Mouse (Mus musculus): Measurements from ENCODE around the gene Eif5. TPM values are rescaled to one million over a fixed set of nuclear protein-coding genes. Genes with fewer than 3 reads are reported as not detected.
A peak's percentile ranks its signal among the peaks of the same experiment; 100 is the strongest.

The Eif5 gene
- polyA plus RNA-seq, 1 experiment: 57.6 TPM

DNA sequence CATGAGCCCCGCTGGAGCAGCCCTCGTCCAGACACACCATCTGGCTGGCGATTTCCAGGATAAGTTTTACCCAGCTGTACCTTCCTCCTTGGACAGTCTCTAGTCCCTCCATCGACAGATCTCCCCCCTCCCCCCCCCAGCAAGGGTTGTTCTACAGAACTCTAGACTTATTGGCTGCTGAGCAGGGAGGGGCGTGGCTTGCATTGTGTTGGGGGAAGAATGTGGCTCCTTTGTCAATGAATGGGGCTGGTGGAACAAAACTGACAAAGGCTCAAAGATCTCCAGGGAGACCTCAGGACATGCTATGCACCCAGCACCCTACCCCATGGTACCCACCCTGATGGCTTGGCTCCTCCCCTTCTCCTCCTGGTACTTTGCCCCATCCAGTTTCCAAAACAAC, 37.1 kb upstream of the Eif5 start:
- no peaks in the 10 kb centered on the region for H3K79me2 ChIP-seq (ENCODE audit: control insufficient read depth, insufficient read depth)
- no peak overlapping the region for H3ac ChIP-seq (ENCODE audit: control insufficient read depth, insufficient read length)
- no peak overlapping the region for H3K4me3 ChIP-seq
- no peak overlapping the region for H3K4me2 ChIP-seq (ENCODE audit: low read depth)
- H3K27me3 ChIP-seq (ENCODE audit: control insufficient read depth, insufficient read depth, insufficient read length): peaks cover 5% of the 10 kb centered on the region
- no peak for TF ChIP-seq E2F4 (IDR thresholded peaks at IDR 0.05; ENCODE audit: insufficient read depth)
- no peak for TF ChIP-seq CEBPB (IDR thresholded peaks at IDR 0.05; ENCODE audit: insufficient read depth, poor library complexity, severe bottlenecking)
- TF ChIP-seq USF1 (IDR thresholded peaks at IDR 0.05; ENCODE audit: low read depth): no peak
- no peak for TF ChIP-seq MYOD1 (IDR thresholded peaks at IDR 0.05; ENCODE audit: control insufficient read depth in 1 of 3, insufficient read length in 2 of 3, low read depth in 2 of 3)
- TF ChIP-seq REST (IDR thresholded peaks at IDR 0.05; ENCODE audit: insufficient read depth, insufficient read length): no peak
- TF ChIP-seq POLR2AphosphoS2 (IDR thresholded peaks at IDR 0.05; ENCODE audit: insufficient read length, low read depth): no peak
- no peak for TF ChIP-seq MYOG (IDR thresholded peaks at IDR 0.05; ENCODE audit: control insufficient read depth in 1 of 3, insufficient read depth in 1 of 3, insufficient read length in 2 of 3, low read depth in 2 of 3)
- no peak for TF ChIP-seq MAX (IDR thresholded peaks at IDR 0.05; ENCODE audit: low read depth)
- TF ChIP-seq POLR2A (IDR thresholded peaks at IDR 0.05; ENCODE audit: insufficient read length, low read depth): no peak
- TF ChIP-seq TCF12 (IDR thresholded peaks at IDR 0.05; ENCODE audit: insufficient read depth, poor library complexity, severe bottlenecking): no peak
- no peak for TF ChIP-seq TCF3 (IDR thresholded peaks at IDR 0.05; ENCODE audit: insufficient read length, low read depth)
- TF ChIP-seq SRF (IDR thresholded peaks at IDR 0.05; ENCODE audit: control insufficient read depth, insufficient read length, low read depth): no peak
- no peaks in the 10 kb centered on the region for H3K36me3 ChIP-seq (ENCODE audit: control insufficient read depth, insufficient read depth)

- Histone ChIP-seq H3K36me3 (ENCODE audit: control insufficient read depth, insufficient read depth) (no peaks in the 10 kb centered on the region), H3K4me3 (no peak overlapping the region), H3K27me3 (ENCODE audit: control insufficient read depth, insufficient read depth, insufficient read length) (peaks cover 5% of the 10 kb centered on the region), H3ac (ENCODE audit: control insufficient read depth, insufficient read length) (no peak overlapping the region), H3K79me2 (ENCODE audit: control insufficient read depth, insufficient read depth) (no peaks in the 10 kb centered on the region), H3K4me2 (ENCODE audit: low read depth) (no peak overlapping the region)
- TF ChIP-seq TCF12 (IDR thresholded peaks at IDR 0.05; ENCODE audit: insufficient read depth, poor library complexity, severe bottlenecking): no peak
- no peak for TF ChIP-seq MYOD1 (IDR thresholded peaks at IDR 0.05; ENCODE audit: control insufficient read depth in 1 of 3, insufficient read length in 2 of 3, low read depth in 2 of 3)
- TF ChIP-seq USF1 (IDR thresholded peaks at IDR 0.05; ENCODE audit: low read depth): no peak
- no peak for TF ChIP-seq E2F4 (IDR thresholded peaks at IDR 0.05; ENCODE audit: insufficient read depth)
- no peak for TF ChIP-seq CEBPB (IDR thresholded peaks at IDR 0.05; ENCODE audit: insufficient read depth, poor library complexity, severe bottlenecking)
- TF ChIP-seq MAX (IDR thresholded peaks at IDR 0.05; ENCODE audit: low read depth): no peak
- no peak for TF ChIP-seq TCF3 (IDR thresholded peaks at IDR 0.05; ENCODE audit: insufficient read length, low read depth)
- TF ChIP-seq MYOG (IDR thresholded peaks at IDR 0.05; ENCODE audit: control insufficient read depth in 1 of 3, insufficient read depth in 1 of 3, insufficient read length in 2 of 3, low read depth in 2 of 3): no peak
- TF ChIP-seq SRF (IDR thresholded peaks at IDR 0.05; ENCODE audit: control insufficient read depth, insufficient read length, low read depth): no peak
- no peak for TF ChIP-seq POLR2AphosphoS2 (IDR thresholded peaks at IDR 0.05; ENCODE audit: insufficient read length, low read depth)
These were observed 34.7 kb upstream of the Eif5 start for GRCm38 (mm10) chr12:111503063-111503567.

DNA sequence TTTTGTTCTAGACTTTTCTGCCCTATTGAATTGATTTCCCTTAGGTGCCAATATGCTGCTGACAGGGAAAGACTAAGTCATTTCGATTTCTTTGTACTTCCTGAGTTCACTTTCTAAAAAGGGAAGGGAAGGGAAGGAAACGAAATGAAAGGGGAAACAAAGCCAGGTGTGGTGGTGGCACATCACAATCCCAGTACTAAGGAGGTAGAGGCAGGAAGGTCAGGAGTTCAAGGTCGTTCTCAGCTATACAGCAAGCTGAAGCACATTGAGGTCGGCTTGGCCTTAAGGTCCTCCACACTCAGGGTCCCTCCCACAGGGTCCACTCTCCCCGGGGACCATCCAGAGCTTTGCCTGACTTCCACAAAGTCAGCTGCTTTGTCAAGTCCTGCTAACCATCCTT, 34.2 kb upstream of the Eif5 start:
- TF ChIP-seq E2F4 (IDR thresholded peaks at IDR 0.05; ENCODE audit: insufficient read depth): no peak
- no peak for TF ChIP-seq USF1 (IDR thresholded peaks at IDR 0.05; ENCODE audit: low read depth)
- no peak for TF ChIP-seq MAX (IDR thresholded peaks at IDR 0.05; ENCODE audit: low read depth)
- TF ChIP-seq CEBPB (IDR thresholded peaks at IDR 0.05; ENCODE audit: insufficient read depth, poor library complexity, severe bottlenecking): no peak
- TF ChIP-seq REST (IDR thresholded peaks at IDR 0.05; ENCODE audit: insufficient read depth, insufficient read length): no peak
- no peak for TF ChIP-seq TCF3 (IDR thresholded peaks at IDR 0.05; ENCODE audit: insufficient read length, low read depth)
- TF ChIP-seq MYOD1 (IDR thresholded peaks at IDR 0.05; ENCODE audit: control insufficient read depth in 1 of 3, insufficient read length in 2 of 3, low read depth in 2 of 3): no peak
- TF ChIP-seq MYOG (IDR thresholded peaks at IDR 0.05; ENCODE audit: control insufficient read depth in 1 of 3, insufficient read depth in 1 of 3, insufficient read length in 2 of 3, low read depth in 2 of 3): no peak
- no peak for TF ChIP-seq POLR2AphosphoS2 (IDR thresholded peaks at IDR 0.05; ENCODE audit: insufficient read length, low read depth)
- TF ChIP-seq POLR2A (IDR thresholded peaks at IDR 0.05; ENCODE audit: insufficient read length, low read depth): no peak
- TF ChIP-seq SRF (IDR thresholded peaks at IDR 0.05; ENCODE audit: control insufficient read depth, insufficient read length, low read depth): no peak
- Histone ChIP-seq H3K79me2 (ENCODE audit: control insufficient read depth, insufficient read depth) (no peaks in the 10 kb centered on the region), H3K27me3 (ENCODE audit: control insufficient read depth, insufficient read depth, insufficient read length) (peaks cover 5% of the 10 kb centered on the region), H3ac (ENCODE audit: control insufficient read depth, insufficient read length) (no peak overlapping the region), H3K4me3 (no peak overlapping the region), H3K36me3 (ENCODE audit: control insufficient read depth, insufficient read depth) (no peaks in the 10 kb centered on the region), H3K4me2 (ENCODE audit: low read depth) (no peak overlapping the region)

DNA sequence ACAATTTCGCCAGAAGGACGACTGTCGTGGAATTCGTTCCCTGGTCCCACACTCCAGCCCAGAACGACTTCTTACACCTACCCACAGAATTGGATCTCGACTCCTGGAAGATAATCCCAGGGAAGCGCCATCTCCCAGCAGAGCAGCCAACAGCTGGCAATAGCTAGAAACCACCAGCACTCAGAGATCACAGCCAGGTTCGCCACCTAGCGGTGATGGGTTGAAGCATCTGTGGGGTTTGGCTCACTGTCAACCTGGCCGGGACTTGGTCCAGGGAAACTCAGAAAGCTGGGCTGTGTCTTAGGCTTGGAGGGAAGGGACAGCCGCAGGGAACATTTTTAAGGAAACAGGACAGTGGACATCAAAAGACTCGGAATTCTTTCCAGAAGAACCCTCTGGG, 32.9 kb upstream of the Eif5 start:
- no peak overlapping the region for H3K4me3 ChIP-seq
- TF ChIP-seq TCF3 (IDR thresholded peaks at IDR 0.05; ENCODE audit: insufficient read length, low read depth): no peak
- no peak for TF ChIP-seq E2F4 (IDR thresholded peaks at IDR 0.05; ENCODE audit: insufficient read depth)
- TF ChIP-seq CEBPB (IDR thresholded peaks at IDR 0.05; ENCODE audit: insufficient read depth, poor library complexity, severe bottlenecking): no peak
- TF ChIP-seq USF1 (IDR thresholded peaks at IDR 0.05; ENCODE audit: low read depth): no peak
- TF ChIP-seq REST (IDR thresholded peaks at IDR 0.05; ENCODE audit: insufficient read depth, insufficient read length): no peak
- TF ChIP-seq POLR2A (IDR thresholded peaks at IDR 0.05; ENCODE audit: insufficient read length, low read depth): no peak
- no peak for TF ChIP-seq SRF (IDR thresholded peaks at IDR 0.05; ENCODE audit: control insufficient read depth, insufficient read length, low read depth)
- peak; percentile 17 to 77 (median 48) for TF ChIP-seq MYOG (IDR thresholded peaks at IDR 0.05; ENCODE audit: control insufficient read depth in 1 of 3, insufficient read depth in 1 of 3, insufficient read length in 2 of 3, low read depth in 2 of 3)
- peak in 2 of 3 experiments; percentile 50 to 59 for TF ChIP-seq MYOD1 (IDR thresholded peaks at IDR 0.05; ENCODE audit: control insufficient read depth in 1 of 3, insufficient read length in 2 of 3, low read depth in 2 of 3)
- no peaks in the 10 kb centered on the region for H3K36me3 ChIP-seq (ENCODE audit: control insufficient read depth, insufficient read depth)
- H3K27me3 ChIP-seq (ENCODE audit: control insufficient read depth, insufficient read depth, insufficient read length): no peaks in the 10 kb centered on the region
- H3ac ChIP-seq (ENCODE audit: control insufficient read depth, insufficient read length): no peak overlapping the region
- H3K79me2 ChIP-seq (ENCODE audit: control insufficient read depth, insufficient read depth): no peaks in the 10 kb centered on the region
- peak overlapping the region; percentile 50 for H3K4me2 ChIP-seq (ENCODE audit: low read depth)
